Mouse (Mus musculus): ENCODE measurements around the gene Nuak2.
A peak's percentile ranks its signal among the peaks of the same experiment; 100 is the strongest.
"Not testable (repeated sequence)": the region's sequence is repeated elsewhere in the genome, so short reads cannot be mapped to it uniquely, and the experiment has no call there.

Nuak2 gene

DNA sequence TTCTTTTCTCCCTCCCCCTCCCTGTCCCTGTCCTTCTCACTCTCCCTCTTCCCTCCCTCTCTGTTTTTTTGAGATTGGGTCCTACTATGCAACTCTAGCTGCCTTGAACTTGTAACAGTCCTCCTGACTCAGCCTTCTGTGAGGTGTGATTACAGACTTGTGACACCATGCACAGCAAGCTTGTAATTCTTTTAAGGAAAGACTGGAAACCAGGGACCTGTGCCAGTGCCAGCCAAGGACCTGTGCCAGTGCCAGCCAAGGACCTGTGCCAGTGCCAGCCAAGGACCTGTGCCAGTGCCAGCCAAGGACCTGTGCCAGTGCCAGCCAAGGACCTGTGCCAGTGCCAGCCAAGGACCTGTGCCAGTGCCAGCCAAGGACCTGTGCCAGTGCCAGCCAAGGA is 33.1 kb downstream of the Nuak2 start:
- not testable (repeated sequence) for DNase-seq (ENCODE audit: extremely low spot score, low spot score)

- not testable (repeated sequence) for DNase-seq (ENCODE audit: extremely low spot score, low spot score)
Measured at GRCm38 (mm10) chr1:132349601-132350000, 33.7 kb downstream of the Nuak2 start.

GRCm38 (mm10) chr1:132351058-132351457 is 35.1 kb downstream of the Nuak2 start:
- DNase-seq (ENCODE audit: extremely low spot score, low spot score), result no peak

- no peak for DNase-seq (ENCODE audit: extremely low spot score, low spot score)
Measured at GRCm38 (mm10) chr1:132353389-132353788, 37.5 kb downstream of the Nuak2 start.

DNA sequence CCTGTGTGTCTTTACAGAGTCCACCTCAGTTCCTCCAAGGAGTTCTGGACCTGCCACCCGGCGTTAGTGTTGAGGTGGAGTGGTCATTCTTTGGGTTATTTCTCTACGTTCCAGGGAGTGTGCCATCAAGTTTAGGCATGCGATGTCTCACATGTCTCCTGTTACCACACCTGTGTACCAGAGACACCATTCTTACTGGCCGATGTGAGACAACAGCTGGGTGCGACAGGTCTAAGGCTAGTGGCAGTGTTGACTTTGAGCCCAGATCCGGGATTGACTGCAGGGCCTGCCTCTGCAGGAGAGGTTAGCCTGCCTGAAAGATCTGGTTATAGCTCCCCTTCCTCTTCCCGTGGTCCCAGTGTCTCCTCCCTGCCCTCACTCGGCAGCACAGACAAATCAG is 38.3 kb downstream of the Nuak2 start:
- DNase-seq (ENCODE audit: extremely low spot score, low spot score), result no peak

GRCm38 (mm10) chr1:132355162-132355601 is 39.3 kb downstream of the Nuak2 start:
- DNase-seq (ENCODE audit: extremely low spot score, low spot score), result peak; percentile 29

GRCm38 (mm10) chr1:132355841-132356242 is 39.9 kb downstream of the Nuak2 start:
- peak; percentile 89 for DNase-seq (ENCODE audit: extremely low spot score, low spot score)

- no peak for DNase-seq (ENCODE audit: extremely low spot score, low spot score)
Measured at GRCm38 (mm10) chr1:132356841-132357240, 40.9 kb downstream of the Nuak2 start.

GRCm38 (mm10) chr1:132361959-132362358 is 46.0 kb downstream of the Nuak2 start:
- no peak for DNase-seq (ENCODE audit: extremely low spot score, low spot score)

GRCm38 (mm10) chr1:132364388-132364787 is 48.5 kb downstream of the Nuak2 start:
- no peak for DNase-seq (ENCODE audit: extremely low spot score, low spot score)

DNA sequence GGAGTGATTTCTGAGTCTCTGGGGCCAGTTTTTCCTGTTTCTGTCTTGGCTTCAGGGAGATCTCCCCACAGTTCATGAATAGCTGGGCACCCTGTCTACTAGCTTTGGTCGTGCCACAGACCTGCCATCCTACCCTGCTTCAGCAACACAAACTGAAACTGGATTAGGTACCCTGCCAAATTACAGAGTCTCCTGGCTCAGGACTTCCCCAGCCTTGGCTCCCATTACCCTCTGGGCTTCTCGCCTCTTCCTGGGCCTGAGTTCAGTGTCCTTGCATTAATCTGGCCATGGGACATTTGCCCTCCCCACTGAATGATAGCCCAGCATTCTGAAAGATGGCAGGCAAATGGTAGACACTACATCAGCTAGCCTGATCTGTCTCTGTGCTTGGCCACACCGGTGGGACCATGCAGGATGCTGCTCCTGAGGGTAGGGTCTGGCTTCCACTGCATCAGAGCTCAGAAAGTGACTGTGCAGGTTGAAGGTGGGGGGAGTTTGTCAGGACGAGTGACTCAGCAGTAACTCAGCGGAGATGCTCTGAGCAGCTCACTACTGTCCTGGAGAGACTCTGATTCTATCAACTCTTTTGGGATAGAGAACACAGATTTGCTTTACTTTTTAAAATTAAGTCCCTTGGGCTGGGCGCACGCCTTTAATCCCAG is 49.1 kb downstream of the Nuak2 start:
- no peak for DNase-seq (ENCODE audit: extremely low spot score, low spot score)

GRCm38 (mm10) chr1:132365645-132366044 is 49.7 kb downstream of the Nuak2 start:
- no peak for DNase-seq (ENCODE audit: extremely low spot score, low spot score)

DNA sequence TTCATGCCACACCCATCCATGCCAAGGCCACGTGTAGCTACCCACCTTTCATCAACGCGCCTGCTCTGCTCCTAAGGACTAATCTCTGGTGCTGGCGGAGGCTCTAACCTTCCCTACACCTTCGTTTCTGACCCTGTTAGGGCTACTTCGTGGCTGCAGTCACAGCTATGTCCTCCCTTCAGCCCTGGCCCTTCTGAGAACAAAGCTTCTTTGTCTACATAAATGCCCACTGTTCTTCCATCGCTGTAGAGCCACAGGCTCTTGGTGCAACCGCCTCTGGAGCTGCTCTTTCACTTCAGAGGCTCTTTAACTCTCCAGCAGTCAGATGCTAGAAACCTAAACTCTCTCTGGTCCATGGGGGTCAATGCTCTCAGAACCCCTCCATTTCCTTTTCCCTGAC is 50.3 kb downstream of the Nuak2 start:
- no peak for DNase-seq (ENCODE audit: extremely low spot score, low spot score)

GRCm38 (mm10) chr1:132366937-132367336 is 51.0 kb downstream of the Nuak2 start:
- DNase-seq (ENCODE audit: extremely low spot score, low spot score), result no peak

DNA sequence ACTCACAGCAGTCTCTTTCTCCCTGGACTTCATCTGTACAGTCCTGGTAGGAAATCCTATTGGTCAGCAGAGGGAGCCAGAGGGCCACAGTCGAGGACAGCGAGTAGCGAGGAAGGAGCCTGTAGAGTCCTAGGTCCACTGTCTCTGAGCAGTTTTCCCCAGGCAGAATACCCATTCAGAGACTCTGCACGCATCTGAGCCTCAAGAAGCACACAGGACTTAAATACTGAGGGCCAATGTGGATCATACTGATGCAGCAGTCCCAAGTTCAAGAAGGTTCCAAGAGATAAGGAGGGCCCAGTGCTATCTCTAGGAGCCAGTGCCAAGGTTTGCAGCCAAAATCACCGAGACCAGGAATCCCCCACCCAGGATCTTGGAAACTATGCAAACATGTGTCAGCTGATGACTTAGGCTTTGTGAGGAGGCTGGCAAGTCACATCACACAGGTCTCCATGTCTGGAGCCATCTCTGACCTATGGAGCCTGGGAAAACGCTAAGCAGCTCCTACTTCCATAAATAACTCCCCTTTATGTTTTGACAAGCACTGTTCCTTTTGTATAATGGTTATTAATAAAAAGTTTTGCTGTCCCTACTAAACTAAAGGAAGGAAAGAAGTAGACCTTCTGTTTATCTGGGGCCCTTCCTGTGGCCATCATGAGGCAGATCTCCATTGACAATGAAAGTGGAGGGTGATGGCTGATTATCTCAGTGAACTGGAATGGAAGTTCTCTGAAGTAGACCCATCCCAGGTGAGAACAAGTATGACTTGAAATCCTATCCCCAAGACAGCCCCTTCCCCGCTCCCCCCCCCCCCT is 52.0 kb downstream of the Nuak2 start:
- DNase-seq (ENCODE audit: extremely low spot score, low spot score), result peak; percentile 76

- no peak for DNase-seq (ENCODE audit: extremely low spot score, low spot score)
Measured at GRCm38 (mm10) chr1:132370681-132371173, 54.8 kb downstream of the Nuak2 start.

DNA sequence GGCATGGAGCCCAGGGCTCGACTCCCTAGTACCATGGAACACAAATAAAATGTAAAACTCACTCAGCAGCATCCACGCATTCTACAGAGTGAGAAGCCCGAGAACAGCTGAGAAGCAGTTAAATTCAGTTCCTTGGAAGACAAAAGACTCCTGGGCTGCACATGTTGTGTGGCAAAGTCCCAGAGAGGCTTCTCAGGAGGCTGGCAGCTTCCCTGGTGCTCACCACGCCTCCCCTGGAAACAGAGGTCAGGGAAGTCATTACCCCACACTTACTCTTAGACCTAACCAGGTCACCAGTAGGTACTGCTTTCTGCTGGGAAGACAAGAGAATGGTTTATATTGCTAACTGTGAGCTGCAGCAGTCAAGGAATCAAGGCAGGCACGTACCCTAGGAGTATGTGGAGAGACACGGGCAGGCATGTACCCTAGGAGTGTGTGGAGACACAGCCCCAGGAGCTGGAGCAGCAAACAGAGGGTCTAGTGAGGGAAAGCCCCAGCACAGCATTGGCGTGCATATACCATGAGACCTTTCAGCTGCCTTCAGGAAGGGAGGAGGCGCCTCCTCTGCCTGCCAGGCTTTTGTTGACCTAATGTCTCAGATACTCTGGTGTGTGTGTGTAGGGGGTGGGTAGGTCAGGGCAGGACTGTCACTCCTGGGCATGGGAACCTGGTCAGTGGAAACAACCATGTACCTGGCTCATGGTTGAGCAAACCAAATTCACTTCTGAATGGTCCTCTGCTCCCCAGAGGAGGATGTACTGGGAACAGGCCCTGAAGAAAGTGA is 55.6 kb downstream of the Nuak2 start:
- DNase-seq (ENCODE audit: extremely low spot score, low spot score), result no peak

DNA sequence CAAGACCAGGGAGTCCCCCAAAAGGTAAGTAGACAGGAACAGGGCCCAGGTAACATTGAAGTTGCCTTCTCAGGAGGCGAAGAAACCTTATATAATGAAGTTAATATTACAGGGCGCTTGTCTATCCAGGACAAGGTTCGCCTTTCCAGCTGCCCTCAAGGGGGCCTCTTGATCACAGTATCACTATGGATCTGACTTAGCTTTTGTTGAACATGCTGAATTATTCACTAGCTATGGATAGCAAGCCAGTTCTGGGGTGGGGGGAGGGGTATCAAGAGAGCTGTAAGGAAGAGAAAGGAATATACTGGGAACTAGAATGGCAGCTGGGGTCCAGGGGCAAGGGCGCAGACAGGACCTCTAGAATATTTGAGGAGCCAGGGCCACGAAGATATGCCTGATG is 56.4 kb downstream of the Nuak2 start:
- no peak for DNase-seq (ENCODE audit: extremely low spot score, low spot score)

- no peak for DNase-seq (ENCODE audit: extremely low spot score, low spot score)
Measured at GRCm38 (mm10) chr1:132372896-132373534, 57.1 kb downstream of the Nuak2 start.

DNA sequence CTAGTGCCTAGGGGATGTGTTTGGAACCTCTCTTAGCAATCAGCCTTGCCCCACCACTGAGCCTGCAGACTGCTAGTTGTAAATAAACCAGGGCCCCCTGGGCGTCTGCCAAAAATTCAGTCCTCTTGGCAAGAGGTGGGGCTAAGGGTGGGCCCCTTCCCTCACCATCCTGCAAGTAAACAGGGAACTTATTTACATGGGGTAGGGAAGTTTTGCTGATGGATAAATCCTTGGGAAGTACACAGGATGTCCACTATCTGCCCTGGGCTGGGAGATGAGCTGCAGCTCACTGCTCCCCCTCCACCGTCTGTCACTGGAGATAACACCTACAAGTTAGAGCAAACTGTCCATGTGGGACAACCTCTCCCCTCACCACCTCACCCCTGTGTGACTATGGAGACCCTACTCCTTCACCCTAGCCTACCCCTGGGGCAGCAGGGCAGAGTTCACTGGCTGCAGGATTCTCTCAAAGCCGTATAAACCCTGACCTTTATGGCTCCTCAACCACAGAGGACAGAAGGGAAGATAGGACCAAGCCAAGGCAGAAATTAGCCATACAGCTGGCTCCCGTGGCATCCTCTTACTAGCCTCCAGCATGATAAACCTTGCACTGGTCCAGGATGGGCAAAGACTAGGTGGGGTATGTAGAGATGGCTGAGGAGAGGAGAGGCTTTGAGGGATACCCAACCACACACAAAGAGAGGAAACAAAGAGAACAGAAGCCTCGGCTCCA is 58.4 kb downstream of the Nuak2 start:
- no peak for DNase-seq (ENCODE audit: extremely low spot score, low spot score)

DNA sequence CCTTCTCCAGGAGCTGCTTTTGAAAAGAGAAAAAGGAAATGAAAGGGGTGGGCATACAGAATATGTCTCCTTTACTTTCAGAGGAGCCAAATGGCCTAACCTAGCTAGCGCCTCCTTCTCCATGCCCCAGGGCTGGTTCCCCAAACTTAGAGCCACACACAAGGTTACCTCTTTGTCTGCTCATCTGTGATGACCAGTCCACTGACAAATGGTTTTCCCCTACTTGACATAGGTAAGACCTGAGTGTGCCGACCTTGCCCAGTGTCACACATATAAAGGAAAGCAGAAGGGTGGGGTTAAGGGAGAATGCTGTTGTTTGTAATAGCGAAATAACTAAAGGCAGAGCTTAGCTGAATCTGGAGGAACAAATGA is 58.9 kb downstream of the Nuak2 start:
- no peak for DNase-seq (ENCODE audit: extremely low spot score, low spot score)

All from neural tube, embryonic 10.5 days (tissue).